Mouse (Mus musculus): ENCODE data around the gene Pard3b. TPM values are rescaled to one million over a fixed set of nuclear protein-coding genes. Genes with fewer than 3 reads are reported as not detected.

Gene Pard3b
- polyA plus RNA-seq, 1 experiment from 2014 or later = 19.3 TPM

DNA sequence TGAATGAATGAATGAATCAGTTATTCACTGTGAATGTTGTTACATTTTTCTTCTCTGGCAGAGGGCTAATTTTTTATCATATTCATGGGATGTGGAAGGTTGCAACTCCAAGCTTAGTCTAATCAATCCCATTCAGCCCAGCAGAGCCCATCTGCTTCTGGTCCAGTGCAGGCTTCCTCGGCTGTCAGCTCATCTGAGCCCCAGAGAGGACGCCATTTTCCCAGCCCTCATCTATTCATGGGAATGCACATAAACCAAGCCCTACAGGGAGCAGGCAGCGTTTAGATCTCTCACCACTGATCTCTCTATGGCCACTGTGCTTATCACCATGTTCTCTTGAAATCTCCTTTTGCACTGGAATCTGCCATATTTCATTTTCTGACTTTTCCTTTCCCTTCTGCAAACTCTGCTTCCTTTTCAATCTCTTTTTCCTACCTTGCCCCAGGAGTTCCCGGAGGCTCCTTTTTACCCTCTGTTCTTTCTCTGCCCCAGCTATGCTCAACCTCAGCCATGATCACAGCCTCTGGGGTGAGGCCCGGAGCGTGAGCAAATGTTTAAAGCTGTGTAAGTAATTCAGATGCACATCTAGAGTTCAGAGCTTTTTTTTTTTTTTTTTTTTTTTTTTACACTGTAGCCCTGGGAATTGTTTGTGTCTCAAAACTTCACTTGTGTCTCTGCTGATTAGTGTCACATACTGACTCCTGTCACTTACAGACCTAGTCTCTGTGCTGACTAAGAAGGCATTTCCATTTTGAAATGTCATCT is 241.3 kb downstream of the Pard3b start:
- H3K36me3 ChIP-seq (replicated peaks) = no peaks in the 10 kb centered on the region
- H3K9me3 ChIP-seq = no peaks in the 10 kb centered on the region
- H3K4me1 ChIP-seq = 0 out of 2 replicates have a peak, but pooled peaks cover 5% of the 10 kb centered on the region
- 62% methylated on average over 6 of the region's 6 CpGs for WGBS
- H3K4me2 ChIP-seq = no peak overlapping the region
- no peaks in the 10 kb centered on the region for H3K27me3 ChIP-seq
- no peak overlapping the region for H3K27ac ChIP-seq
- H3K9ac ChIP-seq = no peak overlapping the region
- no peak overlapping the region for H3K4me3 ChIP-seq (replicated peaks)
- ATAC-seq (ENCODE audit: low FRiP score) = no peak

- no peak for ATAC-seq (ENCODE audit: low FRiP score)
- H3K4me3 ChIP-seq (replicated peaks) = no peak overlapping the region
- H3K27me3 ChIP-seq = no peaks in the 10 kb centered on the region
Observed at GRCm38 (mm10) chr1:61896048-61896447, 257.4 kb downstream of the Pard3b start.

GRCm38 (mm10) chr1:61903271-61904007 is 264.8 kb downstream of the Pard3b start:
- no peaks in the 10 kb centered on the region for H3K36me3 ChIP-seq (replicated peaks)
- ATAC-seq (ENCODE audit: low FRiP score) = no peak
- no peaks in the 10 kb centered on the region for H3K9me3 ChIP-seq
- peaks cover 10% of the 10 kb centered on the region for H3K4me1 ChIP-seq
- no peaks in the 10 kb centered on the region for H3K27me3 ChIP-seq
- no peak overlapping the region for H3K4me3 ChIP-seq (replicated peaks)
- H3K9ac ChIP-seq = no peak overlapping the region
- no peak overlapping the region for H3K27ac ChIP-seq
- H3K4me2 ChIP-seq = no peak overlapping the region
- 89% methylated on average over 4 of the region's 4 CpGs for WGBS

More at GRCm38 (mm10) chr1:61896048-61896447, 257.4 kb downstream of the Pard3b start:
- Histone ChIP-seq H3K36me3 (replicated peaks) (no peaks in the 10 kb centered on the region), H3K4me2 (no peak overlapping the region), H3K27ac (no peak overlapping the region), H3K9me3 (no peaks in the 10 kb centered on the region), H3K4me1 (no peaks in the 10 kb centered on the region), H3K9ac (no peak overlapping the region)
- 90% methylated on average over 4 of the region's 4 CpGs for WGBS

- Histone ChIP-seq H3K4me1 (peaks cover 10% of the 10 kb centered on the region), H3K4me2 (no peak overlapping the region), H3K9ac (no peak overlapping the region), H3K27me3 (no peaks in the 10 kb centered on the region), H3K36me3 (replicated peaks) (no peaks in the 10 kb centered on the region), H3K9me3 (no peaks in the 10 kb centered on the region), H3K27ac (no peak overlapping the region), H3K4me3 (replicated peaks) (no peak overlapping the region)
- no peak for ATAC-seq (ENCODE audit: low FRiP score)
- WGBS = 69% methylated on average over 4 of the region's 4 CpGs
Observed at GRCm38 (mm10) chr1:61904036-61904435, 265.4 kb downstream of the Pard3b start.

- Histone ChIP-seq H3K9me3 (no peaks in the 10 kb centered on the region), H3K27me3 (no peaks in the 10 kb centered on the region), H3K4me3 (replicated peaks) (no peak overlapping the region), H3K4me2 (no peak overlapping the region), H3K4me1 (0 out of 2 replicates have a peak, but pooled peaks cover 4% of the 10 kb centered on the region), H3K9ac (no peak overlapping the region), H3K27ac (0 out of 2 replicates have a peak overlapping the region, but pooled peaks have one; percentile 43), H3K36me3 (replicated peaks) (no peaks in the 10 kb centered on the region)
- ATAC-seq (ENCODE audit: low FRiP score) = peak; percentile 71; the same call in 1 of the 2 replicates
- 27% methylated on average over 2 of the region's 2 CpGs for WGBS
Observed at GRCm38 (mm10) chr1:61912931-61913330, 274.3 kb downstream of the Pard3b start.

GRCm38 (mm10) chr1:61924958-61925357 is 286.3 kb downstream of the Pard3b start:
- WGBS = 13% methylated on average over 2 of the region's 2 CpGs
- no peak for ATAC-seq (ENCODE audit: low FRiP score)
- H3K4me1 ChIP-seq = peaks cover 7% of the 10 kb centered on the region; the same call in 1 of the 2 replicates

GRCm38 (mm10) chr1:61925541-61925940 is 286.9 kb downstream of the Pard3b start:
- H3K27ac ChIP-seq = no peak overlapping the region
- no peak overlapping the region for H3K9ac ChIP-seq
- H3K4me1 ChIP-seq = peaks cover 7% of the 10 kb centered on the region; the same call in 1 of the 2 replicates
- H3K4me3 ChIP-seq (replicated peaks) = no peak overlapping the region
- no peaks in the 10 kb centered on the region for H3K36me3 ChIP-seq (replicated peaks)
- WGBS = 64% methylated on average over 5 of the region's 5 CpGs
- no peaks in the 10 kb centered on the region for H3K9me3 ChIP-seq
- no peaks in the 10 kb centered on the region for H3K27me3 ChIP-seq
- no peak overlapping the region for H3K4me2 ChIP-seq
- ATAC-seq (ENCODE audit: low FRiP score) = no peak

More at GRCm38 (mm10) chr1:61924958-61925357, 286.3 kb downstream of the Pard3b start:
- Histone ChIP-seq H3K4me3 (replicated peaks) (no peak overlapping the region), H3K27me3 (no peaks in the 10 kb centered on the region), H3K27ac (no peak overlapping the region), H3K9me3 (no peaks in the 10 kb centered on the region), H3K4me2 (no peak overlapping the region), H3K36me3 (replicated peaks) (no peaks in the 10 kb centered on the region), H3K9ac (no peak overlapping the region)

DNA sequence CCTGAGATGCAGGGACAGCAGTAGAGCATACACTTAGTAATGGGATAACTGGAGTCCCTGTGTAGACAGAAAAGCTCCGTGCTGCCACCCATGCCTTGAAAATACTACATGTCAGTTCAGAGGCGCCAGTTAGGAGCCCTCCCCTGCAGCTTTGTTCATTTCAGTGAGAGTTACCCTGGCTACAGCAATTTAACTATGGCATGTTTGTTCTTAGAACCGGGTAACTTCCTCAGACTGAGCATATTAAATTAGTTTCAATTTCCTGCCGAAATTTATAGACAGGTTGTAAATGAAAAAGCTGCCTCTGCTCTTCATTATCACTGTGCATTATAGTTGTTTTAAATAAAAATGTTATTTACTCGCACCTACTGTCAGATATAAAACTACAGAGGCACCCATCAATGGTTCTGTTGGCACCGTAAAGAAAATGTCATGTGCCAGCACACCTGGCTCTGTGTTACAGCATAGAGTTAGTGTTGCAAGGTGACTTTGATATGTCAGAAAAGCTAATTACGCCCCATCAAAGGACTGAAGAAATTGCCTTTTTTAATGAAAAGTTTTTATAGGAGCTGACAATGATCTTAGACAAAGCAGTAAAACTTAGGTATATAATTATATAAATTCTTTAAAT is 289.6 kb downstream of the Pard3b start:
- H3K4me1 ChIP-seq = peaks cover 7% of the 10 kb centered on the region; the same call in 1 of the 2 replicates
- 56% methylated on average over 7 of the region's 7 CpGs for WGBS
- no peak overlapping the region for H3K9ac ChIP-seq
- H3K4me2 ChIP-seq = no peak overlapping the region
- no peaks in the 10 kb centered on the region for H3K27me3 ChIP-seq
- H3K4me3 ChIP-seq (replicated peaks) = no peak overlapping the region
- no peaks in the 10 kb centered on the region for H3K36me3 ChIP-seq (replicated peaks)
- H3K27ac ChIP-seq = no peak overlapping the region
- H3K9me3 ChIP-seq = no peaks in the 10 kb centered on the region
- ATAC-seq (ENCODE audit: low FRiP score) = no peak

- Histone ChIP-seq H3K36me3 (replicated peaks) (no peaks in the 10 kb centered on the region), H3K27ac (no peak overlapping the region), H3K4me1 (no peaks in the 10 kb centered on the region), H3K9me3 (no peaks in the 10 kb centered on the region), H3K4me2 (no peak overlapping the region), H3K9ac (no peak overlapping the region), H3K27me3 (no peaks in the 10 kb centered on the region), H3K4me3 (replicated peaks) (no peak overlapping the region)
- WGBS = 70% methylated on average over 2 of the region's 2 CpGs
- ATAC-seq (ENCODE audit: low FRiP score) = no peak
Observed at GRCm38 (mm10) chr1:61933574-61933973, 294.9 kb downstream of the Pard3b start.

- no peaks in the 10 kb centered on the region for H3K9me3 ChIP-seq
- H3K36me3 ChIP-seq (replicated peaks) = no peaks in the 10 kb centered on the region
- no peak for ATAC-seq (ENCODE audit: low FRiP score)
- 82% methylated on average over 4 of the region's 4 CpGs for WGBS
- no peak overlapping the region for H3K27ac ChIP-seq
- no peak overlapping the region for H3K4me2 ChIP-seq
- no peak overlapping the region for H3K9ac ChIP-seq
- H3K4me3 ChIP-seq (replicated peaks) = no peak overlapping the region
- no peaks in the 10 kb centered on the region for H3K27me3 ChIP-seq
- H3K4me1 ChIP-seq = no peaks in the 10 kb centered on the region
Observed at GRCm38 (mm10) chr1:61934760-61935159, 296.1 kb downstream of the Pard3b start.

DNA sequence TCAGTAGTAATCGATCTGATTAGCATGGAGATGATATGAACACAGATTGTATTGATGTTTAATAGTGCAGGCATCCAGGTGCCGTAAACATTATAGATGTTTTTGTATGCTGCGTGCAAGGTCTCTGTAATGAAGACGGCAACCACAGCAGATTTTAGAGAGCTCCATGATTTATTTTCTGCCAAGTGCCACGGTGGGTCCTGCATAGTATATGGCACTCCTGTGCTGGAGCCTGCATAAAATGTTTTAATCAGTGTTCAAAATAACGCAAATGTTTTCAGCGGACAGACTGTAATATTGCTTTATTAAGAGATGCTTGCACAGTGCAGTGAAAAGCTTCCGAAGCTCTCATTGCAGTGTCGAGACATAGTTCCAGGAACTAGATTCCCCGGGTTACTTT is 301.3 kb downstream of the Pard3b start:
- Histone ChIP-seq H3K9me3 (0 out of 2 replicates have a peak, but pooled peaks cover 4% of the 10 kb centered on the region), H3K36me3 (replicated peaks) (no peaks in the 10 kb centered on the region), H3K4me3 (replicated peaks) (no peak overlapping the region), H3K4me1 (no peaks in the 10 kb centered on the region), H3K4me2 (no peak overlapping the region), H3K9ac (no peak overlapping the region), H3K27ac (no peak overlapping the region), H3K27me3 (no peaks in the 10 kb centered on the region)
- WGBS = 88% methylated on average over 10 of the region's 10 CpGs
- ATAC-seq (ENCODE audit: low FRiP score) = no peak

DNA sequence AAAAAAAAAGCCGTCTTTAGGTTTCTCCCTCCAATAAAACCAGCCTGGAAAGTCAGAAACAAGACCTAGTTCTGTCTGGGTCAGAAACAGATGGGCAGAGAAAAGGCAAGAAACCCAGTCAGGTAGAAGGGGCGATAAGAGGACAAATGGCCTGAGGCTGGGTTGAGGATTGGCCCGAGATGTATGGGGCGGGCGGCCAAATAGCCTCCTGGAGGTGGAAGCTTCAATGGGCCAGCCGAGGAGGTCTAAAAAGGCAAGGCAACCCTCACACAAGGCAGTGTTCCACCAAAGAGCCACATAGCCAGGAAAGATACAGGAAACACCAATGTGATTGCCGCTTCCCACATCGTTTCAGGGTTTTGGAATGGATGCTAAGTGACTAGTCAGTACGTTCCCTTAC is 322.9 kb downstream of the Pard3b start:
- no peaks in the 10 kb centered on the region for H3K9me3 ChIP-seq
- ATAC-seq (ENCODE audit: low FRiP score) = no peak
- H3K9ac ChIP-seq = no peak overlapping the region
- no peak overlapping the region for H3K4me3 ChIP-seq (replicated peaks)
- H3K36me3 ChIP-seq (replicated peaks) = no peaks in the 10 kb centered on the region
- no peak overlapping the region for H3K4me2 ChIP-seq
- H3K4me1 ChIP-seq = peaks cover 4% of the 10 kb centered on the region; the same call in 1 of the 2 replicates
- 93% methylated on average over 9 of the region's 9 CpGs for WGBS
- H3K27me3 ChIP-seq = no peaks in the 10 kb centered on the region
- H3K27ac ChIP-seq = no peak overlapping the region
